Mouse (Mus musculus) liver, embryonic 11.5 days (tissue): ENCODE measurements around the gene Trf. TPM values are rescaled to one million over a fixed set of nuclear protein-coding genes. Genes with fewer than 3 reads are reported as not detected.

ENCODE experiments used
- ATAC-seq: fragments of 200-750 bp; cut with Nextera tagmentation; replicated peaks from 2 replicates; pipeline ENCODE4 v1.8.0; 2017; ENCODE audit warnings: moderate number of reproducible peaks, mild to moderate bottlenecking, moderate TSS enrichment, moderate library complexity; ENCODE audit not compliant: low FRiP score
- DNase-seq: peaks from one replicate; pipeline ENCODE4 v3.0.0-alpha.2; 2017; ENCODE audit warnings: low spot score
- H3K27ac ChIP-seq: fragments of 300-500 bp; sonication (generic); 2 replicates; pipeline ENCODE4 v1.5.1; 2014; ENCODE audit warnings: mild to moderate bottlenecking, low read depth, low read length, control low read depth
- H3K27me3 ChIP-seq: fragments of 300-500 bp; sonication (generic); replicated peaks from 2 replicates; pipeline ENCODE4 v1.6.1; 2014; ENCODE audit warnings: low read length, mixed read lengths; ENCODE audit not compliant: control insufficient read depth, insufficient read depth
- H3K36me3 ChIP-seq: fragments of 300-500 bp; sonication (generic); 2 replicates; pipeline ENCODE4 v1.6.1; 2014; ENCODE audit warnings: mild to moderate bottlenecking, low read length, moderate library complexity, mixed read lengths; ENCODE audit not compliant: control insufficient read depth, insufficient read depth
- H3K4me1 ChIP-seq: fragments of 300-500 bp; sonication (generic); replicated peaks from 2 replicates; pipeline ENCODE4 v1.6.1; 2014; ENCODE audit warnings: low read length, mixed read lengths; ENCODE audit not compliant: control insufficient read depth, insufficient read depth
- H3K4me2 ChIP-seq: fragments of 300-500 bp; sonication (generic); 2 replicates; pipeline ENCODE4 v1.6.1; 2014; ENCODE audit warnings: mild to moderate bottlenecking, control low read depth, moderate library complexity
- H3K4me3 ChIP-seq: fragments of 300-500 bp; sonication (generic); 2 replicates; pipeline ENCODE4 v1.5.1; 2014; ENCODE audit warnings: low read depth, low read length, control low read depth
- H3K9ac ChIP-seq: fragments of 300-500 bp; sonication (generic); 2 replicates; pipeline ENCODE4 v1.6.1; 2014; ENCODE audit warnings: low read depth, low read length, control low read depth
- H3K9me3 ChIP-seq: fragments of 300-500 bp; sonication (generic); 2 replicates; pipeline ENCODE4 v1.6.1; 2016; ENCODE audit warnings: low read length, inconsistent platforms, mixed read lengths; ENCODE audit not compliant: control insufficient read depth
- WGBS: fragments of 180-500 bp; shearing (Covaris S2); extraction: QIAGEN DNeasy Blood & Tissue Kit; methylation state at CpG from one replicate; pipeline ENCODE4 v1.1.7; 2014; 5-methylcytosine and 5-hydroxymethylcytosine counted together
- polyA plus RNA-seq: library from polyadenylated mRNA; unstranded; fragments of >200 nt; fragmentation: Nextera tagmentation; extraction: Ambion mirVana; gene quantifications from 2 replicates; pipeline ENCODE4 v1.2.1, GENCODE M21; 2014

Trf gene
- polyA plus RNA-seq, 1 experiment from 2014 or later = 2,446 TPM

DNA sequence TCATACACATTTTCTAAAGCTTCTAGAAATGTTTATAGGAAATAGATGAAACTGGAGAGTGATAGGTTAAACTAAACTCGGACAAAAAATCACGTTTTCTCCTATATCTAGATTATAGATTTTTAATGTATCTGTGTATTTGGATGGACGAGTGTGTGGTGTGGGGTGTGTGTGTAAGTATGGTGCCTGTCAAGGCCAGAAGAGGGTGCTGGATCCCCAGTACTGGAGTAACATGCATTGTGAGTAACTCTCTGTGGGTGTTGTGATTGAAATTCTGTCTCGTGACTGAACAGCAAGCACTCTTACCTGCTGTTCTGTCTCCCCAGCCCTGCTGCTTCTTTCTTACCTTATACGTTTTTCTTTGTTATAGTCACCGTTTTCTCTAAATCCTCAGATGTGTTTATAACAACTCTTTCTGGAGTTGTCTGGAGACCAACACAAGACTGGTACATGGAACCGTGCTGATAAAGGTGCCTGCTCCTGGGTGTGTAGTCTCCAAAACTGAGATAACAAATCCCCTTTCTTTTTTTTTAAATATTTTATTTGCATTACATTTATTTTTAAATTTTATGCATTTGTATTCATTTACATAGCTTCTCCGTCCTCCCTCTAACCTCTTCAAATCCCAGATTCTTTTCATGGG, 16.4 kb upstream of the Trf start:
- no peak for DNase-seq
- no peak overlapping the region for H3K4me2 ChIP-seq
- WGBS = 68% methylated on average over 8 of the region's 8 CpGs
- H3K4me3 ChIP-seq = no peak overlapping the region
- H3K27ac ChIP-seq = no peak overlapping the region
- no peaks in the 10 kb centered on the region for H3K36me3 ChIP-seq
- H3K27me3 ChIP-seq = no peaks in the 10 kb centered on the region
- no peak overlapping the region for H3K9ac ChIP-seq
- no peaks in the 10 kb centered on the region for H3K9me3 ChIP-seq
- peak; percentile 70 for ATAC-seq
- no peaks in the 10 kb centered on the region for H3K4me1 ChIP-seq

DNA sequence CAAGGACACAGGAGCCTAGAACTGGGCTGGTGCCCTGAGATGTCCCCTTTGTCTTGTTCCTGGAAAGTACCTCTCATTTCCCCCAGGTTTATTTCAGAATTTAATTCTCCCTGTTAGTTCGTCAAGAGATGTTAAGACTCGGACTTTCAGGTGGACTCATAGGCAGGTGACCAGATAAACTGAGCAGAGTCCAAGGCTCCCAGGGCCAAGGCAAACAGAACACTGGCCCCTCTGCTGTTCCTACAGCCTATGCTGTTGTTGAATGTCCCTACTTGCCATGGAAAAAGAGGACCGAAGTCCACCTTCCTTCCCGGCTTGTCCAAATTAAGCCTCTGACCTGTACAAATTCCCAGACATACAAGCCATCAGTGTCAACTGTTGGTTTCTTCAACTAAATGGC, 13.4 kb upstream of the Trf start:
- Histone ChIP-seq H3K9me3 (no peaks in the 10 kb centered on the region), H3K9ac (no peak overlapping the region), H3K27me3 (no peaks in the 10 kb centered on the region), H3K36me3 (no peaks in the 10 kb centered on the region), H3K4me2 (no peak overlapping the region), H3K4me3 (no peak overlapping the region), H3K27ac (peak overlapping the region; percentile 65), H3K4me1 (no peaks in the 10 kb centered on the region)
- 72% methylated on average over 4 of the region's 4 CpGs for WGBS
- DNase-seq = no peak
- no peak; the same call in 1 of the 2 replicates for ATAC-seq

DNA sequence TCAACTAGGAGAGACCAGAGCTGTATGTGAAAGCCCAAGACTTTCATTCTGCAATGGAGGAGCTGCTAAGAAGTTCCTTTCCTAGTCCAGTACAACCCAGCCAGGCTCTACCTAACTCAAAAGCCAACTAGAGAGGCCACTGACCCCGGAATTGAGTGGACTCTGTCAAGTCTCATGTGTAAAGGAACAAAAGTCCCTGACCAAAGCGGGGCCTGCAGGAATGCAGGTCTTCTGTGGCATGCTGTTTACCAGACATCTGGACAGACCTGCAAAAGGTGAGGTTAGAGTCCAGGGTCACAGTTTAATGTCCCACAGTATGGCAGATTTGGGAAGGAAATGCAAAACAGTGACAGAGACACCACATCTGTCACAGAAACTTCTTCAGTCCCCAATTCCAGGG, 11.0 kb upstream of the Trf start:
- WGBS = 78% methylated on average over 2 of the region's 2 CpGs
- Histone ChIP-seq H3K4me1 (no peaks in the 10 kb centered on the region), H3K9ac (no peak overlapping the region), H3K9me3 (no peaks in the 10 kb centered on the region), H3K27me3 (no peaks in the 10 kb centered on the region), H3K4me2 (no peak overlapping the region), H3K27ac (no peak overlapping the region), H3K36me3 (no peaks in the 10 kb centered on the region), H3K4me3 (no peak overlapping the region)
- ATAC-seq (no peak), DNase-seq (no peak)

DNA sequence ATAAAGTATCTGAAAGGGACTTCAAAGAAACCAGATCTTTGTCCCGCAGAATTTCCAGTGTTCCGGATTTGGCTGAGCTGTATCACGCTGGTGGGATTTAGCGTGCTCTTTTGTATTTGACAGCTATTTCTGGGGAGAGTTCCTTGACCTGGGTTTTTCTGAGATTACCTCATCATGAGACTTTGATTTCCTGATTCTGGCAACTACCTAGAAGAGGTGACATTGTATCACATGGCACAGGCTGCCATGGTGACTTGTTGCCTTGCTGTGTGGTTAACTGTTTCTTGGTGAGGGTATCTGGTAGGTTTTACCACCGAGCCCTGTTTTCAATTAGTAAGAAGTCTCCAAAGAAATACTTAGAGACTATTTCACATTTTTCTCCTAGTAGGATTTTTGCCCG, 9.2 kb upstream of the Trf start:
- Histone ChIP-seq H3K4me2 (no peak overlapping the region), H3K4me1 (no peaks in the 10 kb centered on the region), H3K9ac (no peak overlapping the region), H3K27ac (no peak overlapping the region), H3K4me3 (no peak overlapping the region), H3K36me3 (no peaks in the 10 kb centered on the region), H3K27me3 (no peaks in the 10 kb centered on the region), H3K9me3 (no peaks in the 10 kb centered on the region)
- DNase-seq = no peak
- WGBS = 84% methylated on average over 6 of the region's 6 CpGs
- ATAC-seq = no peak

DNA sequence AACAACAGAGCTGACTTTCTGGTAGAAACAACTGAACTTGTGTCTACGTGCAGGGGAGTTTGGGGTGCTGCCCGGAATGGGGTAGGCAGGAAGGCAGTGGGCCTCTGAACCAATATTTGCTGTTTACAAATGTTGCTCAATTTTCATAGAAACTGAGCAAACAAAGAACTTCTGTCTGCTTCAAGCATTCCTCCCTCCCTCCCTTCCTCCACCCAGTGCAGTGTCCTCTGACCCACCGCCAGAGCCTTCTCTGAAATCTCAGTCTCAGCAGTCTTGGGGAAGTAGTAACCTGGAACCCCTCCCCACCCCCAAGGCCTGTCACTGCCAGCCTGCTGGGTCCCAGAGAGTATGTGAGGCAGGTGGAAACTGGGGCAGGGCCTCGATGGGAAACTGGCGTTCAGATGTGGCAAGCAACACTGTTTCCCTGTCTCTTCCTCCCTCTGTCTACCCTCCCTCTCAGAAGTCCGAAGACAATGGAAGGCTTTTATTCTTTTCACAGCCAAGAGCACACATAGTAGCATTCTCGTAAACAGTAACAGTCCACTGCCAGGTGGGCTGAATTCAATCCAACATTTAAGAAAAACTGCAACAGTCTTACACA, 4.4 kb upstream of the Trf start:
- Histone ChIP-seq H3K9ac (no peak overlapping the region), H3K4me3 (no peak overlapping the region), H3K27me3 (no peaks in the 10 kb centered on the region), H3K4me1 (peaks cover 11% of the 10 kb centered on the region), H3K9me3 (no peaks in the 10 kb centered on the region), H3K27ac (peak overlapping the region; percentile 73), H3K36me3 (no peaks in the 10 kb centered on the region), H3K4me2 (peak overlapping the region; percentile 1; the same call in 1 of the 2 replicates)
- DNase-seq (no peak), ATAC-seq (0 out of 2 replicates have a peak, but pooled peaks have one; percentile 11)
- WGBS = 57% methylated on average over 7 of the region's 7 CpGs

DNA sequence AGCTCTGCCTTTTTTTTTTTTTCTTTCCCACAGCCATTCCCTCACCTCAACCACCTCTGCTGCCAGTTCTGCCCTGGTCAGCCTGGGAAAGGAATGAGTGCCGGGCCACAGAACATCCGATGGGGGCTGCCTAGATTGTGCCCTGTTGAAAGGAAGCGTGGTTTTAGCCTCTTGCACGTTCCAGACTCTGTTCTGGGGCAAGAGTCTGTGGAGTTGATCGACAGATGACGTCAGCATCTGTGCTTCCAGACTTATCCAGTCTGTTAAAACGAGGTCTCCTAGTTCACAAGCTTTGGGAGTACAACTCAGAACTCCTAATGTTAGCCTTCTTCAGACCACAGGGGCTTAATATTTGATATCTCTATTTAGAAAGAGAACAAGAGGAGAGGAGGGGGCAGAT, 3.8 kb upstream of the Trf start:
- H3K4me1 ChIP-seq = peaks cover 11% of the 10 kb centered on the region
- ATAC-seq (no peak), DNase-seq (no peak)
- H3K4me2 ChIP-seq = no peak overlapping the region
- WGBS = 46% methylated on average over 7 of the region's 7 CpGs
- no peak overlapping the region for H3K9ac ChIP-seq
- H3K4me3 ChIP-seq = no peak overlapping the region
- H3K27ac ChIP-seq = peak overlapping the region; percentile 73
- no peaks in the 10 kb centered on the region for H3K9me3 ChIP-seq
- H3K27me3 ChIP-seq = no peaks in the 10 kb centered on the region
- no peaks in the 10 kb centered on the region for H3K36me3 ChIP-seq

DNA sequence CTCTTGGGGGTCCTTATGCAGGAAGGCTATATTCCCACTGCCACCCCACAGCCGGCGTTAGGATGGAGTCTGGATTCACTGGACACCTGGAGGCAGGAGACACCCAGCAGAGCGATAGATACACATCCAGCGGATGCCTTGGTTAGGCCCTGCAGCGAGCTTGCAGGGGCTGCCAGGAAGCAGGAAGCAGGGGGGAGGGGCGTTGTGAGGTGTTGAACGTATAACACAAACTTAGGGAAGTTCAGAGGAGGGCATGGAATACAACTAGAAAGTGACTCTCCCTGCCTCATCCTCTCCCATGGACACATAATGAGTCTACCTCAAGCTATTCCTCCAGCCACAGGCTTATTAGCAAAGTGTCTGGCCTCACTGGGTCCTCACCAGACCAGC, 2.8 kb upstream of the Trf start:
- H3K4me3 ChIP-seq = no peak overlapping the region
- no peak overlapping the region for H3K27ac ChIP-seq
- no peak for DNase-seq
- no peak overlapping the region for H3K9ac ChIP-seq
- H3K4me2 ChIP-seq = no peak overlapping the region
- H3K36me3 ChIP-seq = no peaks in the 10 kb centered on the region
- 38% methylated on average over 7 of the region's 7 CpGs for WGBS
- ATAC-seq = no peak
- H3K4me1 ChIP-seq = peaks cover 11% of the 10 kb centered on the region
- H3K27me3 ChIP-seq = no peaks in the 10 kb centered on the region
- no peaks in the 10 kb centered on the region for H3K9me3 ChIP-seq

DNA sequence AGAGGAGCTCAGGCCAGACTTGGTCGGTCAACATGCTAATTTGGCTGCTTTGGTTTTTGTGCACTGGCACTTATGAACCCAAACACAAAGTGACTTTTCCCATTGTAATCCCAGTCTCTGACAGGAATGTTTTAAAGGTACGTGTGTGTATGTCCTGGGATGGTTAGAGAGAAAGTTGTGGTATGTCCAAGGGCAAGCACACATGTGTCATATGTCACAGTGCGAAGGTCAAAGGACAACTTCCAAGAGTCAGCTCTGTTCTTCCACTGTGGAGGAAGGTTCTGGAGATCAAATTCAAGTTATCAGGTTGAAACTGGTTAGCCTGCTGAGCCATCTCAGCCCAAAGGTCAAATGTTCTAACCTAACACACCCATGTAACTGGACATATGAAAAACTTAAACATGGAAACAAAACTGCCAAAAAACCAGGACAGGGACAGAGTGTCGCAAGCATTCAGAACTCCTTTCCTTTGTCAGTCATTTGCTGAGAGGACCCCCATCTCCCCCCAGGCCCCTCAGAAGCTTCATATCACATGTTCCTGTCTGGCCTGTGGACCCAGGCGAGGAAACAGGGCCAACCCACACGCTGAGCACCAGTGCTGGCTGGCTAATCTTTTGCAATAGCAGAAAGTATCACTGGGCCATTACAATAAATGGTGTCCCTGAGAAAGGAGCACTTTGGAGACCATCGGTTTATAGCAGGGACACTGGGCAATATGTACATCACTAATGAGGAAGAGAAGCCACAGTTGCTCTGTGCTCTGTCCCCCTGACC, 2.2 kb upstream of the Trf start:
- no peak overlapping the region for H3K27ac ChIP-seq
- no peak for DNase-seq
- H3K36me3 ChIP-seq = no peaks in the 10 kb centered on the region
- no peak overlapping the region for H3K9ac ChIP-seq
- no peak overlapping the region for H3K4me2 ChIP-seq
- peaks cover 11% of the 10 kb centered on the region for H3K4me1 ChIP-seq
- H3K27me3 ChIP-seq = no peaks in the 10 kb centered on the region
- H3K4me3 ChIP-seq = no peak overlapping the region
- no peaks in the 10 kb centered on the region for H3K9me3 ChIP-seq
- ATAC-seq = no peak
- WGBS = 75% methylated on average over 7 of the region's 7 CpGs
